Mouse (Mus musculus): Measurements from ENCODE around the gene Igfbp2. TPM values are rescaled to one million over a fixed set of nuclear protein-coding genes. Genes with fewer than 3 reads are reported as not detected.

Igfbp2 gene
- total RNA-seq, 1 experiment = 1,066 TPM

GRCm38 (mm10) chr1:72869275-72869674 lies 45.0 kb downstream of the Igfbp2 start:
- no peak overlapping the region for H3K27ac ChIP-seq (ENCODE audit: insufficient read depth, low read depth, low read length, poor library complexity, severe bottlenecking)
- H3K4me3 ChIP-seq (ENCODE audit: insufficient read depth in 1 of 2, low read depth in 1 of 2, low read length in 2 of 2, poor library complexity in 1 of 2, severe bottlenecking in 1 of 2) = no peak overlapping the region
- H3K9me3 ChIP-seq (ENCODE audit: control insufficient read depth, insufficient read depth, low read depth, low read length) = no peaks in the 10 kb centered on the region

GRCm38 (mm10) chr1:72869681-72870614 lies 45.6 kb downstream of the Igfbp2 start:
- peak; percentile 79 for TF ChIP-seq ZNF384 (IDR thresholded peaks at IDR 0.05; ENCODE audit: low read depth, low read length)
- peak; percentile 96 for TF ChIP-seq MAFK (IDR thresholded peaks at IDR 0.05; ENCODE audit: insufficient read depth, low read depth, low read length)
- TF ChIP-seq CHD2 (IDR thresholded peaks at IDR 0.05; ENCODE audit: low read depth, low read length) = no peak
- no peak for TF ChIP-seq HCFC1 (IDR thresholded peaks at IDR 0.05; ENCODE audit: borderline replicate concordance, insufficient read depth, low read length)
- H3K9me3 ChIP-seq (ENCODE audit: control insufficient read depth, insufficient read depth, low read depth, low read length) = no peaks in the 10 kb centered on the region
- in situ Hi-C loops (cut with MboI; ENCODE audit: low sequenced_read_pairs in 2 of 2, unreplicated experiment in 2 of 2) = loop anchor here in 1 of 2 experiments (10.0 kb wide), 1 partner anchor 955 kb away; no protein-coding TSS in a partner anchor
- peak; percentile 81 for DNase-seq (ENCODE audit: low read depth, low spot score)
- no peaks in the 10 kb centered on the region for H3K36me3 ChIP-seq (ENCODE audit: control insufficient read depth, insufficient read depth, low read length, poor library complexity, severe bottlenecking)
- H3K4me3 ChIP-seq (ENCODE audit: insufficient read depth in 1 of 2, low read depth in 1 of 2, low read length in 2 of 2, poor library complexity in 1 of 2, severe bottlenecking in 1 of 2) = peak overlapping the region; percentile 51 to 61
- H3K4me1 ChIP-seq (ENCODE audit: control insufficient read depth in 2 of 2, insufficient read depth in 2 of 2, low read length in 2 of 2, poor library complexity in 1 of 2) = no peaks in the 10 kb centered on the region; a peak in 1 of 4 replicates
- H3K9ac ChIP-seq (ENCODE audit: insufficient read depth, low read depth, low read length, poor library complexity, severe bottlenecking) = no peak overlapping the region
- H3K27ac ChIP-seq (ENCODE audit: insufficient read depth, low read depth, low read length, poor library complexity, severe bottlenecking) = no peak overlapping the region

More at GRCm38 (mm10) chr1:72869275-72869674, 45.0 kb downstream of the Igfbp2 start:
- no peak for DNase-seq (ENCODE audit: low read depth, low spot score)
- Histone ChIP-seq H3K36me3 (ENCODE audit: control insufficient read depth, insufficient read depth, low read length, poor library complexity, severe bottlenecking) (no peaks in the 10 kb centered on the region), H3K9ac (ENCODE audit: insufficient read depth, low read depth, low read length, poor library complexity, severe bottlenecking) (no peak overlapping the region), H3K4me1 (ENCODE audit: control insufficient read depth in 2 of 2, insufficient read depth in 2 of 2, low read length in 2 of 2, poor library complexity in 1 of 2) (no peaks in the 10 kb centered on the region; a peak in 1 of 4 replicates)
- TF ChIP-seq ZC3H11A (IDR thresholded peaks at IDR 0.05; ENCODE audit: borderline replicate concordance, low read depth, low read length) = no peak
- no peak for TF ChIP-seq MAFK (IDR thresholded peaks at IDR 0.05; ENCODE audit: insufficient read depth, low read depth, low read length)
- no peak for TF ChIP-seq HCFC1 (IDR thresholded peaks at IDR 0.05; ENCODE audit: borderline replicate concordance, insufficient read depth, low read length)
- no peak for TF ChIP-seq CHD2 (IDR thresholded peaks at IDR 0.05; ENCODE audit: low read depth, low read length)
- TF ChIP-seq ZNF384 (IDR thresholded peaks at IDR 0.05; ENCODE audit: low read depth, low read length) = no peak
- in situ Hi-C loops (cut with MboI; ENCODE audit: low sequenced_read_pairs in 2 of 2, unreplicated experiment in 2 of 2) = no loop called here

- peak overlapping the region; percentile 51 to 61 for H3K4me3 ChIP-seq (ENCODE audit: insufficient read depth in 1 of 2, low read depth in 1 of 2, low read length in 2 of 2, poor library complexity in 1 of 2, severe bottlenecking in 1 of 2)
- no peaks in the 10 kb centered on the region for H3K36me3 ChIP-seq (ENCODE audit: control insufficient read depth, insufficient read depth, low read length, poor library complexity, severe bottlenecking)
- no peak overlapping the region for H3K27ac ChIP-seq (ENCODE audit: insufficient read depth, low read depth, low read length, poor library complexity, severe bottlenecking)
- H3K4me1 ChIP-seq (ENCODE audit: control insufficient read depth in 2 of 2, insufficient read depth in 2 of 2, low read length in 2 of 2, poor library complexity in 1 of 2) = no peaks in the 10 kb centered on the region; a peak in 2 of 4 replicates
- in situ Hi-C loops (cut with MboI; ENCODE audit: low sequenced_read_pairs in 2 of 2, unreplicated experiment in 2 of 2) = loop anchor here in 1 of 2 experiments (10.0 kb wide), 1 partner anchor 954 kb away; no protein-coding TSS in a partner anchor
- no peak overlapping the region for H3K9ac ChIP-seq (ENCODE audit: insufficient read depth, low read depth, low read length, poor library complexity, severe bottlenecking)
- H3K9me3 ChIP-seq (ENCODE audit: control insufficient read depth, insufficient read depth, low read depth, low read length) = no peaks in the 10 kb centered on the region
- TF ChIP-seq CHD2 (IDR thresholded peaks at IDR 0.05; ENCODE audit: low read depth, low read length) = no peak
- TF ChIP-seq MAFK (IDR thresholded peaks at IDR 0.05; ENCODE audit: insufficient read depth, low read depth, low read length) = no peak
- TF ChIP-seq ZNF384 (IDR thresholded peaks at IDR 0.05; ENCODE audit: low read depth, low read length) = no peak
- TF ChIP-seq HCFC1 (IDR thresholded peaks at IDR 0.05; ENCODE audit: borderline replicate concordance, insufficient read depth, low read length) = no peak
- no peak for TF ChIP-seq ZC3H11A (IDR thresholded peaks at IDR 0.05; ENCODE audit: borderline replicate concordance, low read depth, low read length)
- no peak for DNase-seq (ENCODE audit: low read depth, low spot score)
Measured at GRCm38 (mm10) chr1:72870615-72871336, 46.5 kb downstream of the Igfbp2 start.

GRCm38 (mm10) chr1:72871337-72871696 lies 47.0 kb downstream of the Igfbp2 start:
- no peak for TF ChIP-seq ZC3H11A (IDR thresholded peaks at IDR 0.05; ENCODE audit: borderline replicate concordance, low read depth, low read length)
- TF ChIP-seq ZNF384 (IDR thresholded peaks at IDR 0.05; ENCODE audit: low read depth, low read length) = no peak
- no peak for TF ChIP-seq CHD2 (IDR thresholded peaks at IDR 0.05; ENCODE audit: low read depth, low read length)
- TF ChIP-seq HCFC1 (IDR thresholded peaks at IDR 0.05; ENCODE audit: borderline replicate concordance, insufficient read depth, low read length) = no peak
- TF ChIP-seq MAFK (IDR thresholded peaks at IDR 0.05; ENCODE audit: insufficient read depth, low read depth, low read length) = no peak
- H3K4me3 ChIP-seq (ENCODE audit: insufficient read depth in 1 of 2, low read depth in 1 of 2, low read length in 2 of 2, poor library complexity in 1 of 2, severe bottlenecking in 1 of 2) = peak overlapping the region; percentile 31 to 61; a peak in 3 of 4 replicates
- H3K9ac ChIP-seq (ENCODE audit: insufficient read depth, low read depth, low read length, poor library complexity, severe bottlenecking) = no peak overlapping the region
- H3K4me1 ChIP-seq (ENCODE audit: control insufficient read depth in 2 of 2, insufficient read depth in 2 of 2, low read length in 2 of 2, poor library complexity in 1 of 2) = no peaks in the 10 kb centered on the region; a peak in 2 of 4 replicates
- H3K27ac ChIP-seq (ENCODE audit: insufficient read depth, low read depth, low read length, poor library complexity, severe bottlenecking) = no peak overlapping the region
- no peak for DNase-seq (ENCODE audit: low read depth, low spot score)
- no peaks in the 10 kb centered on the region for H3K36me3 ChIP-seq (ENCODE audit: control insufficient read depth, insufficient read depth, low read length, poor library complexity, severe bottlenecking)
- H3K9me3 ChIP-seq (ENCODE audit: control insufficient read depth, insufficient read depth, low read depth, low read length) = no peaks in the 10 kb centered on the region
- in situ Hi-C loops (cut with MboI; ENCODE audit: low sequenced_read_pairs in 2 of 2, unreplicated experiment in 2 of 2) = loop anchor here in 1 of 2 experiments (10.0 kb wide), 1 partner anchor 953 kb away; no protein-coding TSS in a partner anchor
